Mouse (Mus musculus) gastrocnemius, postnatal 14 days (tissue): ENCODE results near the gene Lrig3. TPM values are rescaled to one million over a fixed set of nuclear protein-coding genes. Genes with fewer than 3 reads are reported as not detected.
A peak's percentile ranks its signal among the peaks of the same experiment; 100 is the strongest.

Experiments
- DNase-seq: peaks from one replicate; pipeline ENCODE4 v3.0.0; 2021; ENCODE audit warnings: mixed read lengths
- intact Hi-C: fragments of 180-260 bp; cut with DNase I; formaldehyde crosslinking; loops from one replicate; pipeline ENCODE4 v1.15.1; 2025; ENCODE audit warnings: low total_unique reads
- long read RNA-seq, 2 experiments: library from polyadenylated mRNA; stranded (forward); transcript quantifications; one replicate each; pipeline ENCODE4 v2.0.0; 2021
- total RNA-seq, 2 experiments: library from RNA; stranded (reverse); gene quantifications; 2 replicates each; pipeline ENCODE4 v1.2.3; 2021

Gene Lrig3
- total RNA-seq: 1 to 10 TPM; 5.2 to 5.5 TPM
- long read RNA-seq, experiment 1, full-length matches to known transcripts: 2 of 2 reads
- long read RNA-seq, experiment 1, partial matches to known transcripts: 0 of 2 reads
- long read RNA-seq, experiment 1, other reads (novel, unspliced or antisense): 0 of 2 reads
- long read RNA-seq, experiment 2, full-length matches to known transcripts: 5 of 5 reads
- long read RNA-seq, experiment 2, partial matches to known transcripts: 0 of 5 reads
- long read RNA-seq, experiment 2, other reads (novel, unspliced or antisense): 0 of 5 reads

GRCm38 (mm10) chr10:125965968-125966480, at the start of gene Lrig3:
Lrig3 (plus strand) TSS chr10:125966168.
- intact Hi-C loops: no loop called here
- peak; percentile 87 for DNase-seq

DNA sequence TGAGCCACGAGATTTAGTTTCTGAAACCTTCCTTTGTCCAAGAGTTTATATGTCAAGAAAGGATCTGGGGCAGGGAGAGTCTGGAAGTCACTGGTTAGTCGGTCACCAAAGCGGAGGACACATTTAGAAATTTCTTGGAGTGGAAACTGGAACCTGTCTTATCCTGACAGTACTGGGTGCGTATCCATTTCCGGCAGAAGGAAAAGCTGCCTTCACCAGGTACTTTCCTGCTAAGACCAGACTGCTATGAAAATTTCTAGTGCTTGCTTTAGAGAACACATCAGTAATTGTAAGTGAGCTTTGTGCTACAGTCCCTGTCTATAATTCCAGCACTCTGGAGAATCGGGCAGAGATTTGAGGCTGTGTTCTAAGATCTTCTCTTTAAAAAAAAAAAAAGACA, 49.2 kb upstream of the Lrig3 start:
- intact Hi-C loops: no loop called here
- DNase-seq: no peak

DNA sequence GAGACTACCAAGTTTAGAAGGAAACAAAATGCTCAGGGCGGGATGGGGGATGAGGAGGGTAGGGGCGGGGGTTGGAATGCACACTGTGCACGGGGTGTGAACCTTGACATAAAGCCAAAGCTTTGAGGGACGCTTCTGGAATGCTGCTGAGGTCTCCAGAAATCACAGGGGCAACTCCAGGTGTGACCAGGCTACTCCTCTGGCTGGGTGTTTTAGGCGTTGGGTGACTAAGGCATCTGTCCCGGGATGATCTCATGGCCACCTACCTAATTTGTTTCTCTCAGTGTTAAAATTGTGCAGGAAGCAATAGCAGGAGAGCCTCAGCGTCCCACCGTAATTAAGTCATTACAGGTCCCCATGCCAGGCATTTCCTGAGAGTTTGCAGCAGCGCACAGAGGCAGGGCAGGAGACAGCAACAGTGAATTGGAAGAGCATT, 48.5 kb upstream of the Lrig3 start:
- no peak for DNase-seq
- intact Hi-C loops: no loop called here

DNA sequence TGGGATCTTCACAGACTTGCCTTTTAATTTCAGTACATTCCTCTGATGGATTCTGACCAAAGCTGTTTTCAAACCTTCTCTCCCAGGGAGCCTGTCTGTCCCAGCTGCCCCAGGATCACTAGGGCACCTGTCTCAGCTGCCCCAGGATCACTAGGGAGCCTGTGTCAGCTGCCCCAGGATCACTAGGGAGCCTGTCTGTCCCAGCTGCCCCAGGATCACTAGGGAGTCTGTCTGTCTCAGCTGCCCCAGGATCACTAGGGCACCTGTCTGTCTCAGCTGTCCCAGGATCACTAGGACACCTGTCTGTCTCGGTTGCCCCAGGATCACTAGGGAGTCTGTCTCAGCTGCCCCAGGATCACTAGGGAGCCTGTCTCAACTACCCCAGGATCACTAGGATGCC, 47.0 kb upstream of the Lrig3 start:
- no peak for DNase-seq
- intact Hi-C loops: no loop called here

- intact Hi-C loops: no loop called here
- DNase-seq: no peak
Measured at GRCm38 (mm10) chr10:125921654-125922446, 44.1 kb upstream of the Lrig3 start.

DNA sequence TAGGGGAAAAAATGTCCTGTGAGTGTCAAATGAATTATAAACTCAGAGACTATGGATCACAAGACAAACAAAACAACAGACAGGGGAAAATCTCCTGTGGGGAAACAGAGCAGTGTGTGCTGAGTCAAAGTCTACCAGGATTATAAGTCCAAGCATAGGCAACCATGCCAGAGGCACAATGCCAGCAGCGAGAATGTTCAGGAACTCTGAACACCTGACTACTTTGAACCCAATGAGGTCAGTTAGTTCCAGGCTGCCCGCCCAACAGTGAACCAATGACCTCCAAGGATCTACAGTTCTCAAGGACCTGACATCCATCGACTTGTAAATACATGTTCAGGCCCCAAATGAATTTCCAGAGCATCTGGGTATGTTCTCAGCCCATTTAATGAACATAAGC, 36.0 kb upstream of the Lrig3 start:
- no peak for DNase-seq
- intact Hi-C loops: no loop called here

GRCm38 (mm10) chr10:125933388-125933787, 32.6 kb upstream of the Lrig3 start:
- intact Hi-C loops: no loop called here
- DNase-seq: no peak

DNA sequence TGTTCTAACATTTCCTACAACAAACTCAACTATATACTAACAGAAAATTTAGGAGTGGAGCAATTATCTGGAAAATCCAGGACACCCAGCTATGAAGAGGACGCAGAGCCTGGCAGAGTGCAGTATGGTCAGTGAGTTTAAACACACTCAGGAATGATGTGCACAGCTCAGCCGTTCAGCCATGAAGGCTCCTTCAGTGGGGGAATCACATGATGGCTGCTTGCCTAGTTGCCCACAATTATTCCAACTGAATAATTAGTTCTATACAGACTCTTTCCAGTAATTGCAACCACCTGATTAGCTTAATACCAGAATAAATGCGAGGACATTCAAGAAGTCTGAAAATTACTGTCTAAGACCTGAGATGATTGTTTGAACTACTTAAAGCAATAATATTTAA, 31.9 kb upstream of the Lrig3 start:
- DNase-seq: no peak
- intact Hi-C loops: no loop called here

GRCm38 (mm10) chr10:125937517-125938497, 28.2 kb upstream of the Lrig3 start:
- DNase-seq: no peak
- intact Hi-C loops: no loop called here

GRCm38 (mm10) chr10:125938528-125939402, 27.2 kb upstream of the Lrig3 start:
- intact Hi-C loops: no loop called here
- no peak for DNase-seq

- intact Hi-C loops: no loop called here
- DNase-seq: no peak
Measured at GRCm38 (mm10) chr10:125940316-125941059, 25.5 kb upstream of the Lrig3 start.

DNA sequence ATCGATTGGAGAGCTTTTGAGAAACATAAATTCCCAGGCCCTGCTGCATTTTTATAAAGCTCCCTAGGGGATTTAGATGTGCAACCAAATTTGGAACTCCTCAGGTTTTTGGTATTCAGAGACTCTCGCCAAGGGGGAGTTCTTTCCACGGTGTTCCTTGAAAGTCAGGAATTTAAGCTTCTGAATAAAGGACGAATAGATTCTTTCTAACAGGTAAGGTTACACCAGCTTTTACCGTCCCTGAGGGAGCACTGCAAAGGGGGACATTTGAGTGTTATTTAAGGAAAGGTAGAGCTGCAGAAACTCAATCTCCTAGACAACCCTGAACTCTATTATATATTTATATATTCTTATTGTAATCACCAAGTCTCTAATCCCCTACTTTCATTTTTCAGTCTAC, 22.9 kb upstream of the Lrig3 start:
- DNase-seq: no peak
- intact Hi-C loops: no loop called here

DNA sequence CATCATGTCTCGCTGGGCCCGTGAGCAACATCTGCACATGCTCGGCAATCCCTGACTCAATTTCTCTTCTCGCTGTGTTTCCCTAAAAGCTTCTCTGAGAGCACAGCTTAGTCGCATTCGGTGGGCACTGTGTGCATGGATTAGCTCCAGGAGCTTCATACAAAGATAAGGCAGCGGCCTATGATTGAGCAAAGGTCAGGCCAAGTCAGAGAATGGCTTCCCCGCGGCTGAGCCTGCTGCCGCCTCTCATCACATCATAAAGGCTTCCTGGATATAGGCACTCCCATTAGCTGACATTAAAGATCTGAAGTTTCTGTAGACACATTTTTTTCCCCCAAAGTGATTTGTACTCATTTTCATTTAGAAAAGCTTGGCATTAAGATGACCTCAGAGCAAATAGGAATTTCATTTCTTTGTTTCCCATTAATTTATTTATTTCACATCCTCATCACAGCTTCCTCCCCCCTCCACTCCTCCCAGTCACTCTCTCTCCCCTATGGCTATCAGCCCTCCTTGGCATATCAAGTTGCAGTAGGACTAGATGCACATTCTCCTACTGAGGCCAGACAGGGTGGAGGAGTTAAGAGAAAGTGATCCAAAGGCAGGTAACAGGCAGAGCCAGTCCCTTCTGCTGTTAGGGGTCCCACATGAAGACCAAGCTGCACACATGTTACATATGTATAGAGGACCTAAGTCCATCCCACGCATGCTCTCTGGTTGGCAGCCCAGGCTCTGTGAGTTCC, 21.0 kb upstream of the Lrig3 start:
- intact Hi-C loops: no loop called here
- no peak for DNase-seq

DNA sequence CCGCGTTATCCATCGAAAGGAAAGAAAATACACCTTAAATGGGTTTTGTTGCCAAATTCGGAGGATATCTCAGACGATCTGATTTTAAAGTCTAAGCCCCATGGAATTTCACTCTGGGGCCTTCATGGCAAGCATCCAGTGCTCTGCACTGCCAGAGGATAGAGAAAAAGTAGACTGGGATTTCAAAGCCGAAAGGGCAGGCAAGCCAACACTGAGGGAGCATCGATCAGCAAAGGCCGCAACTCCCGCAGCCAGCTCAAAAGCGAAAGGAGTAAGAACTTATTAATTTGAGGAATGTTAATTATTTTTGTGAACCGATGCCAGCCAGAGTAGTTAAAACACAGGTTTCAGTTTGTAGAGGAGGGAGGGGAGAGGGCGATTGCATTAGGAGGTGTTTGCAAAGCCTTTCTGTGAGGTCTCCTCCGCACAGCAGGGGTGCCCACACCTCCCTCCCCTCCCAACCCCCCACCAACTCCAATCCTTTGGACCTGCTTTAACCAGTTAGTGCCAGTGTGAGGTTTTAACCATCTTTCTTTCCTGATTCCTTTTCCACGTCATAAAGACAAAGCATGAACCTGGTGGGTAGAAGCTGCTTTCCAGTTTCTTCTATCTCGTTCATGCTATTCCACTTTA, 17.0 kb upstream of the Lrig3 start:
- intact Hi-C loops: no loop called here
- DNase-seq: peak; percentile 33

GRCm38 (mm10) chr10:125951633-125952032, 14.3 kb upstream of the Lrig3 start:
- no peak for DNase-seq
- intact Hi-C loops: no loop called here

DNA sequence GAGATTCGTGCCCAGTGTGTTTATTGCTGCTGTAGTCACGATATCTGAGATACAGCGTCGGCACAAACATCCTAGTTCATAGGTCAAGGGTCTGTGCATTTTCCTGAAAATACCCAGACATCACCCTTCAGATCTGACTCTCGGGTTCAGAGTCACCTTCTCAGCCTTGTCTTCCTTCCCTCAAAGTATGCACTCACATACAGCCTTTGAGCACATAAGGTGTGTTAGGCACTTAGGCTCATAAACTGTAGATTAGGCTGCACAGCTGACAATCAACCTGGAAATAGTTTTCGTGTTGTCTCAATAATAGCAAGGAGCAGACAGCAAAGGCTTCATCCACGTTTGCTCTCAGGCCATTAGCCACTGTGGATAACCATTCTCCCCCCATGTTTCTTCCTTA, 11.6 kb upstream of the Lrig3 start:
- no peak for DNase-seq
- intact Hi-C loops: no loop called here
